Mouse (Mus musculus) spleen, adult 2 months (tissue): Measurements from ENCODE around the gene Ctxn2. TPM values are rescaled to one million over a fixed set of nuclear protein-coding genes. Genes with fewer than 3 reads are reported as not detected.

Experiments
- DNase-seq, 2 experiments: peaks; one replicate each; pipeline versions ENCODE4 v3.0.0 to v3.0.0-alpha.2; 2012 to 2021; ENCODE audit warnings: low spot score in 2 of 2, low read depth in 1 of 2
- H3K27ac ChIP-seq: fragments of 200-500 bp; 2 replicates; pipeline ENCODE4 v1.5.1; 2012; ENCODE audit warnings: low read length, inconsistent platforms; ENCODE audit not compliant: insufficient read depth
- H3K27me3 ChIP-seq: fragments of 200-500 bp; 2 replicates; pipeline ENCODE4 v1.6.1; 2012; ENCODE audit warnings: mild to moderate bottlenecking, moderate library complexity, low read length, inconsistent platforms; ENCODE audit not compliant: control insufficient read depth, insufficient read depth
- H3K36me3 ChIP-seq: fragments of 200-500 bp; 2 replicates; pipeline ENCODE4 v1.6.1; 2012; ENCODE audit warnings: mild to moderate bottlenecking, low read length, inconsistent platforms; ENCODE audit not compliant: control insufficient read depth, insufficient read depth
- H3K4me1 ChIP-seq: fragments of 200-500 bp; 2 replicates; pipeline ENCODE4 v1.6.1; 2011; ENCODE audit warnings: inconsistent platforms; ENCODE audit not compliant: control insufficient read depth, insufficient read depth, insufficient read length
- H3K4me3 ChIP-seq: fragments of 200-500 bp; 2 replicates; pipeline ENCODE4 v1.5.1; 2011; ENCODE audit warnings: mild to moderate bottlenecking, inconsistent platforms; ENCODE audit not compliant: insufficient read depth, insufficient read length; ENCODE audit errors: extremely low read depth
- CTCF ChIP-seq: fragments of 200-500 bp; IDR thresholded peaks from 2 replicates; pipeline ENCODE4 v1.5.1; 2011; ENCODE audit warnings: mild to moderate bottlenecking, inconsistent platforms; ENCODE audit not compliant: insufficient read depth, insufficient read length, insufficient replicate concordance; ENCODE audit errors: extremely low read depth
- POLR2A ChIP-seq: fragments of 200-500 bp; IDR thresholded peaks from 2 replicates; pipeline ENCODE4 v1.6.1; 2011; ENCODE audit warnings: low read depth, low read length, inconsistent platforms
- WGBS: fragments of 180-500 bp; shearing (Covaris S2); methylation state at CpG from one replicate; pipeline ENCODE4 v1.1.7; 2018; 5-methylcytosine and 5-hydroxymethylcytosine counted together
- polyA plus RNA-seq: library from polyadenylated mRNA; depleted of rRNA; stranded (reverse); fragments of >200 nt; gene quantifications from 2 replicates; pipeline ENCODE4 v1.2.3, GENCODE M21; 2012

Ctxn2 gene
- polyA plus RNA-seq, 1 experiment = not detected

DNA sequence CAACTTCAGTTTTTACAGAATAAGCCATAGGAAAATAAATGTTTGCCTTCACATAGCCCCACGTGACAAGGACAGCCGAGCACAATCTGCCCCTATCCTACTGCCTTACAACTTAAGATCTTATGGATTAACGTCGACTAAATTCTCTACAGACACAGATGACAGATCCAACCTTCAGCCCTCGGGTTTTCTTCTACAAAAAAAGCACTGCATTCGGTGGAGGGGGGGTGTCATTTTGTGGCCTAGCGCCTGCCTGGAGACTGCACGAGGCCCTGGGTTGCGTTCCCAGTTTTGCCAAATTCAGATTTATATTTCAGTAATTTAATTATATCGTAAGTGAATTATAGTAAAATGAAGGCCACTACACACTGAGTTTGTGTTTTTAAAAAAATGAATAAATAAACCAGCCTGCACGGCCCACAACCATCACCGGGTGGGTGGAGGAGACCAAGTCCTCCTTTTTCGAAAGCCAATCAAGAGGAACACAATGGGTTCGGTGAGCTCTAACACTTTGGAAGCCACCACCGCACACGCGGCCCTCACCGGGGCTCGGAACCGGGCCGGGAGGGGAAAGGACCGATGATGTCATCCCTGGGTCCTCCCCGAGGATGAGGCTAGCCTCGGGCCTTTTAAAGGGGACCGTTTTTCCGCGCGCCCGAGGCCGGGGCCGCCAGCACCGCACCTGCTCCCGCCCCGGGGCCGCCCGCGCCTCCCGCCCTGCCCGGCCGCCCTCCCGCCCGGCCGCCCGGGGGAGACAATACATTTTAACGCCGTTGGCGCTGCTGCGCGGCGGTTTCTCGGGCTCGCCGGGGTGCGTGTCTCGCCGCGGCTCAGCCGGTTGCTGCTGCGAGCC is 13.6 kb upstream of the Ctxn2 start:
- 2% methylated on average over 56 of the region's 59 CpGs for WGBS
- Histone ChIP-seq H3K4me1 (no peaks in the 10 kb centered on the region; the same call in 1 of the 2 replicates), H3K36me3 (no peaks in the 10 kb centered on the region), H3K27ac (peak overlapping the region; percentile 38; the same call in 1 of the 2 replicates), H3K4me3 (peak overlapping the region; percentile 70), H3K27me3 (no peaks in the 10 kb centered on the region)
- TF ChIP-seq CTCF (no peak), POLR2A (no peak)
- peak; percentile 7 to 27 for DNase-seq

DNA sequence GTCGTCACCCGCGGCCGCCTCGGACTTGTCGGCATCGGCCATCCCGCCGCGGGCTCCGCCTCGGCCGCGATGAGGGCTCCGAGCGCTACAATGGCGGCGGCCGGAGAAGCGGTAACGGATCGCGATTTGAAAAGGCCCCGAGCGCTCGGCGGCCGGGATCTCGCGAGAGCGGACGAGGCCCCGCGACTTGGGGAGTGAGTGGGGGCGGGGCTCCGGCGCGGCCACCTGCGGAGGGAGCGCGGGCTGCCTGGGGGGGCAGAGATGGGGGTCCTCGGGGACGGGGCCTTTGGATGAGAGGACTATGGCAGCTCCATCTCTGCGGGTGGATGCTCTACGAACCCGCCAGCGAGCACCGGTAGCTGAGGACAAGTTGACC is 13.0 kb upstream of the Ctxn2 start, which contains the start of gene Myef2:
Myef2 (minus strand) TSS at position 185 of the 376 bp plus-strand sequence.
- peak within 1 kb of the TSS; percentile 38; the same call in 1 of the 2 replicates for H3K27ac ChIP-seq
- peak within 1 kb of the TSS; percentile 70 for H3K4me3 ChIP-seq
- WGBS = 1% methylated on average over 47 of the region's 48 CpGs
- no peaks in the 10 kb centered on the region for H3K36me3 ChIP-seq
- H3K27me3 ChIP-seq = no peaks in the 10 kb centered on the region
- H3K4me1 ChIP-seq = no peaks in the 10 kb centered on the region; the same call in 1 of the 2 replicates
- TF ChIP-seq CTCF (no peak), POLR2A (no peak)
- peak; percentile 63 to 79 for DNase-seq

DNA sequence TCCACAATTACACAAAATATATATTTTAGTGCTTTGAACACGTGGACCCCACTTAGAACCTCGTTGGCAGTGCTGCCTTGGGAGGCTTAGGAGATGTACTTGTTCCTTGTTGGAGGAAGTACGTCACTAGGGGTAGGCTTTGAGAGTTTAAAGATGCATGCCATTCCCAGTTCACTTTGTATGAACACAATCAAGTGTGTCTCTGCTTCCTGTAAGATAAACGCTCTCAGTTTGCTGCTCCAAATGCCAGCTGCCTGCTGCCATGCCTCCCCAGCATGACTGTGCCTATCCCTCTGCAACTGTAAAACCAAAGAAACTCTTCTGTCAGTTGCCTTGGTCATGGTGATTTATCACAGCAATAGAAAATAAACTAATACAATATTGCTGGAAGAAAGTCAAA is 10.7 kb upstream of the Ctxn2 start:
- no peak overlapping the region for H3K27ac ChIP-seq
- no peak for DNase-seq
- WGBS = 42% methylated on average over 4 of the region's 4 CpGs
- no peak for TF ChIP-seq POLR2A
- no peak for TF ChIP-seq CTCF
- no peak overlapping the region for H3K4me3 ChIP-seq
- no peaks in the 10 kb centered on the region; the same call in 1 of the 2 replicates for H3K4me1 ChIP-seq
- no peaks in the 10 kb centered on the region for H3K36me3 ChIP-seq
- no peaks in the 10 kb centered on the region for H3K27me3 ChIP-seq

DNA sequence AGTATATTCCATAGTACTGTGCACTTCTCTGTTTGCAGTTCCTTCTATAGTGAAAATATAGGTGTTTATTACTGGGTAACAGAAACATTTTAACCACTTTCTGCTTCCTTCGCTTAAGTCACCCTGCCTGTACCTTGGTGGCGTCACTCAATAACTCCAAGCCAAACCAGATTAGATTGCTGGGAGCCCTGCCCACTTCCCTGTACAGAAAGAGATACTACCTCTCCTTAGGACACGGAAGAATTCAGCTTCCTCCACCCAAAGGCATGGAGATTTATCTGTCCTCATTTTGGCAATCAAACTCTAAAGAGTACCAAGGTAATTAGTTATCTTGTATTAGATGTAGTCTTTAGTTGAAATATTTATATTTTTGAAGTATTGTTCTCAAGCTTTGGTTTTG is 9.7 kb upstream of the Ctxn2 start:
- WGBS = 73% methylated on average over 3 of the region's 3 CpGs
- DNase-seq = no peak
- Histone ChIP-seq H3K4me1 (no peaks in the 10 kb centered on the region; the same call in 1 of the 2 replicates), H3K36me3 (no peaks in the 10 kb centered on the region), H3K27me3 (no peaks in the 10 kb centered on the region), H3K4me3 (no peak overlapping the region), H3K27ac (no peak overlapping the region)
- TF ChIP-seq POLR2A (no peak), CTCF (no peak)

DNA sequence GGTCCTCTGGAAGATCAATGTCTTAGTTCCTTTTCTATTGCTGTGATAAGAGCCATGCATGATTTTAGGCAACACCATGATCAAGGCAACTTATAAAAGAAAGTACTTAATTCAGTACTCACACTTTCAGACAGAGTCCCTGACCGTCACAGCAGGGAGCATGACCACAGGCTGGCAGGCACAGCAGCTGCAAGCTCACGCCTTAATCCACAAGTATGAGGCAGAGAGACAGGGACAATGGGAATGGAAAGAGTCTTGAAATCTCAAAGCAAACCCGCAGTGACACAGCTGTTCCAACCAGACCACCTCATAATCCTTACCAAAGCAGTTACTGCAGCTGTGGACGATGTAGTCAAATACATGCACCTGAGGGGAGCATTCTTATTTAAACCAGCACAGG is 2.4 kb upstream of the Ctxn2 start:
- Histone ChIP-seq H3K27ac (no peak overlapping the region), H3K4me1 (no peaks in the 10 kb centered on the region), H3K4me3 (no peak overlapping the region), H3K36me3 (no peaks in the 10 kb centered on the region), H3K27me3 (peaks cover 2% of the 10 kb centered on the region; the same call in 1 of the 2 replicates)
- TF ChIP-seq POLR2A = no peak
- TF ChIP-seq CTCF = no peak
- DNase-seq = no peak
- WGBS = 50% methylated on average over 4 of the region's 4 CpGs

DNA sequence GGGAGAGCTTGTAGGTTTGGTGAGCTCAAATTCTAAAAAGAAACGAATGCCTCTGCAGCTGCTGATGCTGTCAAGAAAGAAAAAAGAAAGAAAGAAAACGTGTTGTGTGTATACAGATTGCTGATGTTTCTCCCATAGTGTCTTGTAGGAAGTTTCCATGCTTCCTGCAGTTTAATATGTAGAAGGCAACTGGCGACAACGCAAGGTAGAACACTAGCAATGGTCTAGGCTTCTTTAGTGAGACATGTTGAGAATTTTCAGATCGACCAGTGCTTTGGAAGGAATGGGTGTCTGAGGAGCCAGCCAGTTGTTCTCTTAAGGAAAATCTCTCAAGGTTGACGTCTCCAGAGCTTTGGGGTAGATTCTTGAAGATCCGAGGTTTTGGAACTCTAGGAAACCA is 354 bp downstream of the Ctxn2 start:
- no peak for DNase-seq
- Histone ChIP-seq H3K4me1 (no peaks in the 10 kb centered on the region), H3K27ac (no peak overlapping the region), H3K4me3 (no peak overlapping the region), H3K27me3 (peaks cover 2% of the 10 kb centered on the region; the same call in 1 of the 2 replicates), H3K36me3 (no peaks in the 10 kb centered on the region)
- TF ChIP-seq POLR2A = no peak
- 34% methylated on average over 7 of the region's 7 CpGs for WGBS

DNA sequence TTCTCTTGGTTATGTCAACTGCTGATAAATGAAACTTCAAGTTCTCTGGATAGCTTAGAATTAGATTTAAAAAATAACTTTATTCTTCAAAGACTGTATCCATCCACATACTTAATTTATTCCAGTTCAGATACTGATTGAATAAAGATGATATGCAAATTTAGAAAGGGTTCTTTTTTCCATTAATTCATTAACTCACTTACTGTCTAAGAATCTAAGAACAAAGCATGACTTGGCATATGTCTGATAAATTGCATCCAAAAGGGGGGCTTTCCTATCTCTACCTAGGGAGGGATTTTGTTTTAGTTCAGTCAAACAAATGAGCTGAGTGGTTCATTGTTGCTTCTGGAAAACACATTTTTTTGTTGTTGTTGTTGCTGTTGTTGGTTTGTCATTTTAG is 5.8 kb downstream of the Ctxn2 start:
- Histone ChIP-seq H3K4me1 (no peaks in the 10 kb centered on the region), H3K4me3 (no peak overlapping the region), H3K27me3 (no peaks in the 10 kb centered on the region), H3K27ac (no peak overlapping the region), H3K36me3 (no peaks in the 10 kb centered on the region)
- no peak for DNase-seq
- no peak for TF ChIP-seq CTCF
- no peak for TF ChIP-seq POLR2A
